Mouse (Mus musculus) hindlimb bud, embryonic 11.5 days (tissue): ENCODE results near the gene Zfp865.

ENCODE experiments used
- DNase-seq: peaks from one replicate; pipeline ENCODE4 v3.0.0-alpha.2; 2012; ENCODE audit warnings: low read depth, low spot score; ENCODE audit errors: extremely low spot score

Gene Zfp865

GRCm38 (mm10) chr7:5080010-5080751 lies 60.0 kb downstream of the Zfp865 start, which contains the start of gene Epn1:
Gene Epn1, plus strand, starts transcription at chr7:5080235.
- peak; percentile 76 for DNase-seq

GRCm38 (mm10) chr7:5080815-5081214 lies 60.6 kb downstream of the Zfp865 start:
- DNase-seq = no peak

GRCm38 (mm10) chr7:5081241-5081640 lies 61.1 kb downstream of the Zfp865 start:
- no peak for DNase-seq

- no peak for DNase-seq
These were observed 61.8 kb downstream of the Zfp865 start for GRCm38 (mm10) chr7:5081939-5082338.

GRCm38 (mm10) chr7:5083325-5084105 lies 63.3 kb downstream of the Zfp865 start:
- no peak for DNase-seq

- no peak for DNase-seq
These were observed 65.3 kb downstream of the Zfp865 start for GRCm38 (mm10) chr7:5085512-5085911.
